12 mouse cellular contexts compared by ENCODE assay signal in genomic region chr1:193089683-193090082, GRCm38 (mm10). TPM values are rescaled to one million over a fixed set of nuclear protein-coding genes. Genes with fewer than 3 reads are reported as not detected.
A peak's percentile ranks its signal among the peaks of the same experiment; 100 is the strongest.
DNase-seq lines count a peak whose midpoint lies in the region; ATAC-seq and TF ChIP-seq lines count a peak whose summit lies in the region.
"Had no signal": no experiment of that assay in that cellular context is flagged by ENCODE, and none has a peak within 500 bp of the region (broad histone marks: within the 10 kb centered on the region; RNA-seq: fewer than 3 reads in every experiment).

No protein-coding gene starts in this region.

- H3K4me3 ChIP-seq in midbrain, postnatal 0 days (ENCODE audit: low read depth, low read length) = no peak overlapping the region
- no peak overlapping the region for H3K4me3 ChIP-seq in midbrain, embryonic 11.5 days (ENCODE audit: low read depth, low read length)
- H3K4me3 ChIP-seq: embryonic facial prominence, embryonic 12.5 days; liver, embryonic 12.5 days had no signal

- H3K4me1 ChIP-seq in midbrain, postnatal 0 days (ENCODE audit: insufficient read depth, low read length) = peaks cover 2% of the 10 kb centered on the region; the same call in 1 of the 2 replicates
- H3K4me1 ChIP-seq in midbrain, embryonic 11.5 days (ENCODE audit: control insufficient read depth, insufficient read depth, low read length) = no peaks in the 10 kb centered on the region
- H3K4me1 ChIP-seq: liver, embryonic 12.5 days had no signal

- peak; percentile 58 for DNase-seq in adrenal gland, adult 2 months
- no peak for DNase-seq in adrenal gland, adult 8-10 months
- peak; percentile 63 to 76 for DNase-seq in heart, adult 18-20 months
- no peak for DNase-seq in heart, postnatal 4 days
- DNase-seq in midbrain, postnatal 0 days (ENCODE audit: low spot score) = peak; percentile 58
- no peak for DNase-seq in midbrain, embryonic 11.5 days (ENCODE audit: low spot score, missing footprints)
- peak; percentile 38 to 41 for DNase-seq in heart, postnatal 36 days
- no peak for DNase-seq in spleen, adult 18-20 months
- DNase-seq: cerebellum, adult 11 months; kidney, postnatal 10 days had no signal

- H3K36me3 ChIP-seq in midbrain, postnatal 0 days (ENCODE audit: insufficient read depth, low read length) = no peaks in the 10 kb centered on the region
- H3K36me3 ChIP-seq in midbrain, embryonic 11.5 days (ENCODE audit: control insufficient read depth, insufficient read depth, low read length) = no peaks in the 10 kb centered on the region
- H3K36me3 ChIP-seq: embryonic facial prominence, embryonic 12.5 days; liver, embryonic 12.5 days had no signal

- ATAC-seq in midbrain, postnatal 0 days (ENCODE audit: low FRiP score) = 0 out of 2 replicates have a peak, but pooled peaks have one; percentile 38
- ATAC-seq in midbrain, embryonic 11.5 days (ENCODE audit: low FRiP score) = no peak
- ATAC-seq: liver, embryonic 12.5 days had no signal

- no peak for TF ChIP-seq CTCF in midbrain, postnatal 0 days (IDR thresholded peaks at IDR 0.05)

- H3K9me3 ChIP-seq in midbrain, postnatal 0 days (ENCODE audit: low read length) = no peaks in the 10 kb centered on the region
- no peaks in the 10 kb centered on the region for H3K9me3 ChIP-seq in midbrain, embryonic 11.5 days (ENCODE audit: control insufficient read depth, low read length)
- H3K9me3 ChIP-seq: embryonic facial prominence, embryonic 12.5 days; liver, embryonic 12.5 days had no signal

- no peak overlapping the region for H3K4me2 ChIP-seq in midbrain, postnatal 0 days (ENCODE audit: low read depth, low read length, poor library complexity, severe bottlenecking)
- H3K4me2 ChIP-seq in midbrain, embryonic 11.5 days = no peak overlapping the region
- H3K4me2 ChIP-seq: embryonic facial prominence, embryonic 12.5 days; liver, embryonic 12.5 days had no signal

- no peaks in the 10 kb centered on the region for H3K27me3 ChIP-seq in midbrain, postnatal 0 days (ENCODE audit: insufficient read depth, low read length)
- no peaks in the 10 kb centered on the region for H3K27me3 ChIP-seq in midbrain, embryonic 11.5 days (ENCODE audit: control insufficient read depth, insufficient read depth, low read length)
- H3K27me3 ChIP-seq: embryonic facial prominence, embryonic 12.5 days; liver, embryonic 12.5 days had no signal

- 0 out of 2 replicates have a peak overlapping the region, but pooled peaks have one; percentile 26 for H3K27ac ChIP-seq in midbrain, postnatal 0 days (ENCODE audit: low read depth, low read length)
- no peak overlapping the region for H3K27ac ChIP-seq in midbrain, embryonic 11.5 days (ENCODE audit: low read depth, low read length)
- H3K27ac ChIP-seq: embryonic facial prominence, embryonic 12.5 days; liver, embryonic 12.5 days had no signal

- 68% methylated on average over 3 of the region's 3 CpGs for WGBS in midbrain, postnatal 0 days
- WGBS in midbrain, embryonic 11.5 days = 87% methylated on average over 3 of the region's 3 CpGs

- no peak overlapping the region for H3K9ac ChIP-seq in midbrain, postnatal 0 days (replicated peaks; ENCODE audit: low read length, poor library complexity, severe bottlenecking)
- H3K9ac ChIP-seq in midbrain, embryonic 11.5 days (ENCODE audit: low read length) = no peak overlapping the region
- H3K9ac ChIP-seq: embryonic facial prominence, embryonic 12.5 days; liver, embryonic 12.5 days had no signal

- intact Hi-C loops in heart, postnatal 36 days (cut with DNase I) = loop anchor here (10.0 kb wide), 1 partner anchor 305 kb away; no protein-coding TSS in a partner anchor

RNA-seq across cellular contexts. Expression of gene Diexf, which starts 40.4 kb away (rescaled TPM):
- 10 to 100 TPM; 11.1 to 19.0 TPM for total RNA-seq in adrenal gland, adult 2 months (2021)
- polyA plus RNA-seq in adrenal gland, adult 2 months (2012; rRNA removed) = 10.6 and 12.9 TPM in 2 replicates
- 10 to 100 TPM; 16.7 to 24.1 (median 20.8) TPM for total RNA-seq in adrenal gland, adult 8-10 months (2022)
- 10 to 100 TPM; 10.1 to 12.4 TPM for total RNA-seq in heart, adult 18-20 months (2021)
- total RNA-seq in heart, postnatal 4 days (2021) = 10 to 100 TPM; 10.2 to 11.8 TPM
- total RNA-seq in midbrain, postnatal 0 days (2014; rRNA removed) = 14.4 and 15.5 TPM in 2 replicates
- polyA plus RNA-seq in midbrain, postnatal 0 days (2015; fragmentation: Nextera tagmentation; extraction: Ambion mirVana) = 3.4 and 3.9 TPM in 2 replicates
- polyA plus RNA-seq in midbrain, embryonic 11.5 days (2014; fragmentation: Nextera tagmentation; extraction: Ambion mirVana) = 8.5 and 10.7 TPM in 2 replicates
- total RNA-seq in heart, postnatal 36 days (2021) = 10 to 100 TPM in 1 of 2 experiments, 1 to 10 TPM in 1; 9.6 to 10.9 TPM

RNA-seq across cellular contexts. Expression of gene Syt14, which starts 54.1 kb away (rescaled TPM):
- 1 to 10 TPM; 8.3 to 8.7 TPM for total RNA-seq in adrenal gland, adult 2 months (2021)
- 0.93 and 1.4 TPM in 2 replicates for polyA plus RNA-seq in adrenal gland, adult 2 months (2012; rRNA removed)
- total RNA-seq in adrenal gland, adult 8-10 months (2022) = 10 to 100 TPM; 12.0 to 15.9 (median 14.8) TPM
- total RNA-seq in heart, adult 18-20 months (2021) = under 1 TPM; 0.15 to 0.36 TPM
- total RNA-seq in heart, postnatal 4 days (2021) = under 1 TPM; 0.29 TPM
- total RNA-seq in midbrain, postnatal 0 days (2014; rRNA removed) = 11.8 and 14.7 TPM in 2 replicates
- 3.7 and 5.6 TPM in 2 replicates for polyA plus RNA-seq in midbrain, postnatal 0 days (2015; fragmentation: Nextera tagmentation; extraction: Ambion mirVana)
- polyA plus RNA-seq in midbrain, embryonic 11.5 days (2014; fragmentation: Nextera tagmentation; extraction: Ambion mirVana) = 6.3 and 6.4 TPM in 2 replicates
- total RNA-seq in heart, postnatal 36 days (2021) = under 1 TPM; 0.14 to 0.19 TPM

Comparison
In these comparisons a context has a peak if more than half of its experiments do, and no peak if none do; other contexts are left out.
1. DNase-seq: peak in adrenal gland, adult 2 months (single experiment), heart, adult 18-20 months (2 of 2), midbrain, postnatal 0 days (single experiment) and heart, postnatal 36 days (2 of 2); none in adrenal gland, adult 8-10 months (single experiment), heart, postnatal 4 days (single experiment), midbrain, embryonic 11.5 days (single experiment) and spleen, adult 18-20 months (0 of 2).